Mouse (Mus musculus): ENCODE results near the gene Ifnb1. TPM values are rescaled to one million over a fixed set of nuclear protein-coding genes. Genes with fewer than 3 reads are reported as not detected.
"Not testable (repeated sequence)": the region's sequence is repeated elsewhere in the genome, so short reads cannot be mapped to it uniquely, and the experiment has no call there.

The Ifnb1 gene
- polyA plus RNA-seq (2015; fragmentation: Nextera tagmentation; extraction: Ambion mirVana): not detected in 2 replicates

DNA sequence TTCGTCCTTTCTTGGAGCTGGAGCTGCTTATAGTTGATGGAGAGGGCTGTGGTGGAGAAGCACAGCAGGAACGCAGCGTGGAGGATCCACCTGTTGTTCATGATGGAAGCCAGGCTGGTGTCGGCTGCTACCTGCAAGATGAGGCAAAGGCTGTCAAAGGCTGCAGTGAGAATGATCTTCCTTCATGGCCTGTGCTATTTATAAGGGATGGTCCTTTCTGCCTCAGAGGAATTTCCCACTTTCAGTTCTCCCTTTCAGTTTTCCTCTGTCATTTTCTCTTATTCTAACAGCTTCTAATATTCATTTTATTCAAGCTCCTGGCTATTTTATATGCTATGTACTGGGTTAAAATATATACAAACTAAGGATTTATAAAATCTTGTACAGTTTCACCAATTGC, at the start of gene Ifnb1:
Gene Ifnb1 (minus strand): TSS at position 101 of the 400 bp plus-strand sequence.
- Histone ChIP-seq H3K4me2 (ENCODE audit: low read depth, low read length) (no peak within 1 kb of the TSS), H3K9me3 (replicated peaks; ENCODE audit: control insufficient read depth, low read length) (no peaks in the 10 kb centered on the region), H3K4me3 (replicated peaks; ENCODE audit: low read length) (no peak within 1 kb of the TSS), H3K9ac (ENCODE audit: low read length) (no peak within 1 kb of the TSS), H3K27ac (ENCODE audit: low read length) (no peak within 1 kb of the TSS), H3K36me3 (ENCODE audit: control insufficient read depth, insufficient read depth, low read length) (no peaks in the 10 kb centered on the region), H3K27me3 (ENCODE audit: control insufficient read depth, insufficient read depth, low read length) (no peaks in the 10 kb centered on the region), H3K4me1 (ENCODE audit: control insufficient read depth, insufficient read depth, low read length) (no peaks in the 10 kb centered on the region)
- WGBS: 77% methylated on average over 4 of the region's 4 CpGs
- no peak for ATAC-seq (ENCODE audit: insufficient read depth, low FRiP score)

DNA sequence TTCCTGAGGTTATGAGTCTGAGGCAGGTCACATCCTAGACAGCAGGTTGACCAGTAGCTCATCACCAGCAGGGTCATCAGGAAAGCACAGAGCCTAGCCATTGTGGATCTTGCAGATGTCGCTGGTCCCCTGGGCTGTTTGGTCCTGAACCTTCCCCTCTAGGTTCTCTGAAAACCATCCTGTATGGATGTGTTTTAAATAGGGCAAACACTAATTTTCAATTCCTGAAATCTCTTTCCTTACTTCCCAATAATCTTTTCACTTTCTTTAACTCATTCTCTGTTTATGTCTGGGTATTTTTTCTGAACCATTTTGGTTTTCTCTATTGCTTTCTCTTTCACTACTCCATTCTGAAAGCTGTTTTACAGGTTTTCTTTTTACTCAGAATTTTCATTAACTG, 49.1 kb upstream of the Ifnb1 start, which contains the start of gene Ifna14:
Gene Ifna14 (minus strand): TSS at position 101 of the 400 bp plus-strand sequence.
- ATAC-seq (ENCODE audit: insufficient read depth, low FRiP score): no peak
- no peaks in the 10 kb centered on the region for H3K27me3 ChIP-seq (ENCODE audit: control insufficient read depth, insufficient read depth, low read length)
- H3K9ac ChIP-seq (ENCODE audit: low read length): no peak within 1 kb of the TSS
- 83% methylated on average over 1 of the region's 1 CpGs for WGBS
- no peaks in the 10 kb centered on the region for H3K4me1 ChIP-seq (ENCODE audit: control insufficient read depth, insufficient read depth, low read length)
- H3K9me3 ChIP-seq (replicated peaks; ENCODE audit: control insufficient read depth, low read length): no peaks in the 10 kb centered on the region
- no peak within 1 kb of the TSS for H3K4me3 ChIP-seq (replicated peaks; ENCODE audit: low read length)
- no peaks in the 10 kb centered on the region for H3K36me3 ChIP-seq (ENCODE audit: control insufficient read depth, insufficient read depth, low read length)
- H3K4me2 ChIP-seq (ENCODE audit: low read depth, low read length): no peak within 1 kb of the TSS
- no peak within 1 kb of the TSS for H3K27ac ChIP-seq (ENCODE audit: low read length)

DNA sequence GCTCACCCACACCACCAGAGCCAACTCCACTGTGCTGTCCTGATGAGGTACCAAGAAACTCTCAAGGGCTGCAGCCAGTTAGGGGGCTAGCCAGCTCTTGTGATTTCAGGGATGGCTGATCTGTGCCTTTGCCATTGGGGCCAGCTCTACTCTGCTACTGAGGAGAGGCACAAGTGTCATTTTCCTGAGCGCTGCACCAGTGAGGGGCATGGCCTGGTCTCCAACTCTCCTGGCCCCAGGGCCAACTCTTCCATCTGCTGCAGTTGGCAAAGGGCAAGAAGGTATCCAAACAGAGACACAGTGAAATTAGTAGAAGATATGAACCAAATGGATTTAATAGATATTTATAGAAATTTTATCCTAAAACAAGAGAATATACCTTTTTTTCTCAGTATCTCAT, 39.2 kb upstream of the Ifnb1 start:
- 96% methylated on average over 1 of the region's 1 CpGs for WGBS
- Histone ChIP-seq H3K9ac (ENCODE audit: low read length) (no peak overlapping the region), H3K4me2 (ENCODE audit: low read depth, low read length) (no peak overlapping the region), H3K27ac (ENCODE audit: low read length) (no peak overlapping the region), H3K9me3 (replicated peaks; ENCODE audit: control insufficient read depth, low read length) (no peaks in the 10 kb centered on the region), H3K36me3 (ENCODE audit: control insufficient read depth, insufficient read depth, low read length) (no peaks in the 10 kb centered on the region), H3K4me1 (ENCODE audit: control insufficient read depth, insufficient read depth, low read length) (no peaks in the 10 kb centered on the region), H3K4me3 (replicated peaks; ENCODE audit: low read length) (no peak overlapping the region), H3K27me3 (ENCODE audit: control insufficient read depth, insufficient read depth, low read length) (no peaks in the 10 kb centered on the region)
- no peak for ATAC-seq (ENCODE audit: insufficient read depth, low FRiP score)

DNA sequence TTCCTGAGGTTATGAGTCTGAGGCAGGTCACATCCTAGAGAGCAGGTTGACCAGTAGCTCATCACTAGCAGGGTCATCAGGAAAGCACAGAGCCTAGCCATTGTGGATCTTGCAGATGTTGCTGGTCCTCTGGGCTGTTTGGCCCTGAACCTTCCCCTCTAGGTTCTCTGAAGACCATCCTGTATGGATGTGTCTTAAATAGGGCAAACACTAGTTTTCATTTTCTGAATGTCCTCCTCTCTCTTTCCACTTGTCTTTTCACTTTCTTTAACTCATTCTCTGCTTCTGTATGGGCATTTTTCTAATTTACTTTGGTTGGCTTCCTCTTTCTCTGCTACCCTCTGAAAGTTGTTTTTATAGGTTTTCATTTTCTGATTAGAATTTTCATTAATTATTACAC, 35.6 kb upstream of the Ifnb1 start, which contains the start of gene Ifna15:
Gene Ifna15 (minus strand): TSS at position 101 of the 400 bp plus-strand sequence.
- not testable (repeated sequence) for H3K4me3 ChIP-seq (replicated peaks; ENCODE audit: low read length); H3K4me1 ChIP-seq (ENCODE audit: control insufficient read depth, insufficient read depth, low read length); H3K27me3 ChIP-seq (ENCODE audit: control insufficient read depth, insufficient read depth, low read length); H3K9me3 ChIP-seq (replicated peaks; ENCODE audit: control insufficient read depth, low read length); H3K9ac ChIP-seq (ENCODE audit: low read length); ATAC-seq (ENCODE audit: insufficient read depth, low FRiP score); H3K36me3 ChIP-seq (ENCODE audit: control insufficient read depth, insufficient read depth, low read length); H3K4me2 ChIP-seq (ENCODE audit: low read depth, low read length); H3K27ac ChIP-seq (ENCODE audit: low read length)

DNA sequence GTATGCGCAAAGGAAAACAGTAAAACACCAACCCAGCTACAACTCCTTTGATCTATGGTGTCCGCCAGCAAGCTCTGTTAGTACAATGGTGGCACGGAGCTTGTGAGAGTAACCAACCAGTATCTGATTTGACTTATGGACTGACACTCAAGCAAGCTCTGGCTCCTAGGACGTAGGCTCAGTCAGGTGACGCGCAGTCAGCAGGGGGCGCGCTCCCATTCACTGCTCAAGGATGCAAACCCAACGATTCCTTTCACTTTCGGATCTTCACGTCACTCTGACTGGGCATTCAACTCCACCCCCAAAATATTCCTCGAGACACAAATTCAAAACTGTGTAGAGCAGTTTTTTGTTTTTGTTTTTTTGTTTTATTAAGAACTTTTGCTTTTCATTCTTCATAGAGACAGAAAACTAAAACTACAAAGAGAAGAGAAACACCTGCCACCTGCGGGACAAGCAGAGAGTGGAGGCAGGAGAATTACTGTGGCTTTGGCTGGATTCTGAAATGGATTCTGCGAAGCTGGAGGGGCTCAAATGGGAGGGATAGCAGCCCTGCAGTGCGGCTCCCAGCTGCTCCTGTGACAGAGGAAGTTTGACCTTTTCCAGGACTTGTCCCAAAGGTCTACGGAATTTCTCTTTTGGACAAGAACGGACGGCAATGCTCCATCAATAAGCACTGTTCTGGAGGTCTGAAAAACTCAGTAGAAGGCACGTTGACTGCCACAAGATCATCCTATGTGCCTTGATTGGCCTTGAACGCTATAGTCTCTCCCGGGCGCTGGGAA, 27.8 kb upstream of the Ifnb1 start:
- Histone ChIP-seq H3K27ac (ENCODE audit: low read length) (no peak overlapping the region), H3K9ac (ENCODE audit: low read length) (peak overlapping the region; percentile 59), H3K27me3 (ENCODE audit: control insufficient read depth, insufficient read depth, low read length) (no peaks in the 10 kb centered on the region), H3K4me3 (replicated peaks; ENCODE audit: low read length) (peak overlapping the region; percentile 46), H3K9me3 (replicated peaks; ENCODE audit: control insufficient read depth, low read length) (no peaks in the 10 kb centered on the region), H3K4me1 (ENCODE audit: control insufficient read depth, insufficient read depth, low read length) (peaks cover 4% of the 10 kb centered on the region), H3K36me3 (ENCODE audit: control insufficient read depth, insufficient read depth, low read length) (no peaks in the 10 kb centered on the region), H3K4me2 (ENCODE audit: low read depth, low read length) (peak overlapping the region; percentile 77)
- 26% methylated on average over 22 of the region's 22 CpGs for WGBS
- ATAC-seq (ENCODE audit: insufficient read depth, low FRiP score): peak; percentile 72

DNA sequence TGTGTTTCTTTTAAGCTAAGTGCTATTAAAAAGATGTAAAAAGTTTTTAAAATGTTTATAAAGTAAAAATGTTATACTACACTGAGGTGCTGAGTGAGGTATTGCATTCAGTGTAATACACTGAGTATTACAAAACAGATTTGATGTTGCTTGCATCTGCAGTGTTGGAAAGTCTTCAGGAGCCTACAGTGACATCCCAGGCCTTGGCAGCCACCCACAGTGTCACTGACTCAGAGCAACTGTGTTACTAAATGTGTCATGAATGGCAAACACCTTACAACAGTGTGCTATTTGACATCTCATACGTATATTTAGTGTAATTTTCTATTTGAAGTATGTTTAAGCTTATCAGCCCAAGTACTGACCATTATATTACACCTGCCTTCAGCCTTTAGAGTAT, 25.4 kb upstream of the Ifnb1 start:
- Histone ChIP-seq H3K9me3 (replicated peaks; ENCODE audit: control insufficient read depth, low read length) (no peaks in the 10 kb centered on the region), H3K27ac (ENCODE audit: low read length) (no peak overlapping the region), H3K4me3 (replicated peaks; ENCODE audit: low read length) (no peak overlapping the region), H3K9ac (ENCODE audit: low read length) (no peak overlapping the region), H3K36me3 (ENCODE audit: control insufficient read depth, insufficient read depth, low read length) (no peaks in the 10 kb centered on the region), H3K4me2 (ENCODE audit: low read depth, low read length) (no peak overlapping the region), H3K4me1 (ENCODE audit: control insufficient read depth, insufficient read depth, low read length) (peaks cover 4% of the 10 kb centered on the region), H3K27me3 (ENCODE audit: control insufficient read depth, insufficient read depth, low read length) (no peaks in the 10 kb centered on the region)
- ATAC-seq (ENCODE audit: insufficient read depth, low FRiP score): no peak
- 64% methylated on average over 1 of the region's 1 CpGs for WGBS

DNA sequence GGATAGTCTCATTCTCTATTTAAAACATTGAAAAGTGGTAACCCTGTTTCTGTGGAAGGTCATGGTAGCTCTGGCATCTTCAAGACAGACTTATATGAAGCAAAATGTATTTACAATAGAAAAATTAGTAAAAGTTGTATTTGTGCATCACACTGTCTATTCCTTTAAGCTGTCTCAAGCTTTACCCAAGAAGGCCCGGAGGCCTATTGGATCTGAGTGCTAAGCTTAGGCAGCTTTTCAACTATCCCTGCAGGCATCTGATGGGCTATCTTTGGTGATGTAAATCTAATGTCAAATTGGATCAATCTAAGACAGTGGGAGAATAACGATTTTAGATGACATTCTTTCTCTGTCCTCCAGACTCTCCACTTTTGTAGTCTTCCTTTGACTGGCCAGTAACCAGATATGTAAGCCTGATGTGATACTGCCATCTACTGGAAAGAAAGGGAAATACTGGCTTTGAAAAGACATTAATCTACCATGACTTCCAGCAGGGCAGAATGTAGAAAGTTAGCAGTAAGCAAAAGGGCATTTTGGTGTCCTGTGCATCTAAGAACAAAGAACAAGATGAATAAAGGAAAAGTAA, 21.2 kb upstream of the Ifnb1 start:
- Histone ChIP-seq H3K9ac (ENCODE audit: low read length) (no peak overlapping the region), H3K27me3 (ENCODE audit: control insufficient read depth, insufficient read depth, low read length) (no peaks in the 10 kb centered on the region), H3K27ac (ENCODE audit: low read length) (no peak overlapping the region), H3K4me2 (ENCODE audit: low read depth, low read length) (no peak overlapping the region), H3K4me1 (ENCODE audit: control insufficient read depth, insufficient read depth, low read length) (no peaks in the 10 kb centered on the region), H3K36me3 (ENCODE audit: control insufficient read depth, insufficient read depth, low read length) (no peaks in the 10 kb centered on the region), H3K9me3 (replicated peaks; ENCODE audit: control insufficient read depth, low read length) (no peaks in the 10 kb centered on the region), H3K4me3 (replicated peaks; ENCODE audit: low read length) (no peak overlapping the region)
- 47% methylated on average over 2 of the region's 2 CpGs for WGBS
- no peak for ATAC-seq (ENCODE audit: insufficient read depth, low FRiP score)

DNA sequence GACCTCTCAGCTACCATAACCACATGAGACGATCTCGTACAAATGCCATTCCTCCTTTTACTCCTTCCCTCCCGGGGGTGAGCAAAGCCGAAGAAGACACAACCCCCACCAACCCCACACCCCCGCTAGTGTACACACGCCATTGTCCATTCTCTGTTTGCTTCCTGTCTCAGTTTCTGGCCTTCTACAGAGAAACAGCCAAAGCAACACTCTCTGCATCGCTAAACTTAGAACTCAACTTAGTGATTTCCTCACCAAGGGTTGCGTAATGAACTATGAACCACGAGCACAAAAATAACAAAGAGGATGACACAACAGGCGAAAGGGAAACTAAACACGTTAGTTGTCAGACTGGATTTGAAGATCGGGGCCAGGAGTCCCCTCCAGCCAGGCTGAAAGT, 14.8 kb upstream of the Ifnb1 start:
- peak overlapping the region; percentile 22 for H3K4me2 ChIP-seq (ENCODE audit: low read depth, low read length)
- ATAC-seq (ENCODE audit: insufficient read depth, low FRiP score): no peak

DNA sequence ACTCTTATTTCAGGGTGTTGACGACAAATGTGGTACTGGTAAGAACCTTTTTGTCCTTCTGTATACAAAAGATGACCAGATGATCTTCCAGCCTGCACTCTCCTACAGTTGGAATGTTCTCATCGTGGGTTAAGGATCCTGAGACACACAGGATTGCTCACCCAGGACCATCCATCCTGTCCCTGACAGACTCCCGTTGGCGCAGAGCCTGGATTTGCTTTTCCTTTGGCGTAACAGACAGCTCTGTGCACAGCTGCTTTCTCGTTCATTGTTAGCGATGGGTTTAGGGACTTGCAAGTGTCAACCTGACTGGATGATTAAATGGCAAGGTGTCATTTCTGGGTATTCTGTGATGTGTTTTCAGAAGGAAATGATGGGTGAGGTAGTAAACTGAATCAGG, 14.1 kb upstream of the Ifnb1 start:
- Histone ChIP-seq H3K9ac (ENCODE audit: low read length) (no peak overlapping the region), H3K27ac (ENCODE audit: low read length) (0 out of 2 replicates have a peak overlapping the region, but pooled peaks have one; percentile 43), H3K27me3 (ENCODE audit: control insufficient read depth, insufficient read depth, low read length) (no peaks in the 10 kb centered on the region), H3K4me3 (replicated peaks; ENCODE audit: low read length) (no peak overlapping the region), H3K9me3 (replicated peaks; ENCODE audit: control insufficient read depth, low read length) (no peaks in the 10 kb centered on the region), H3K4me2 (ENCODE audit: low read depth, low read length) (no peak overlapping the region), H3K4me1 (ENCODE audit: control insufficient read depth, insufficient read depth, low read length) (0 out of 2 replicates have a peak, but pooled peaks cover 4% of the 10 kb centered on the region), H3K36me3 (ENCODE audit: control insufficient read depth, insufficient read depth, low read length) (no peaks in the 10 kb centered on the region)
- ATAC-seq (ENCODE audit: insufficient read depth, low FRiP score): peak; percentile 37; the same call in 1 of the 2 replicates
- WGBS: 35% methylated on average over 7 of the region's 7 CpGs

More for the DNA sequence above, 14.8 kb upstream of the Ifnb1 start:
- H3K27me3 ChIP-seq (ENCODE audit: control insufficient read depth, insufficient read depth, low read length): no peaks in the 10 kb centered on the region
- H3K27ac ChIP-seq (ENCODE audit: low read length): peak overlapping the region; percentile 43; the same call in 1 of the 2 replicates
- 0 out of 2 replicates have a peak, but pooled peaks cover 4% of the 10 kb centered on the region for H3K4me1 ChIP-seq (ENCODE audit: control insufficient read depth, insufficient read depth, low read length)
- no peaks in the 10 kb centered on the region for H3K9me3 ChIP-seq (replicated peaks; ENCODE audit: control insufficient read depth, low read length)
- H3K9ac ChIP-seq (ENCODE audit: low read length): no peak overlapping the region
- 49% methylated on average over 12 of the region's 12 CpGs for WGBS
- no peak overlapping the region for H3K4me3 ChIP-seq (replicated peaks; ENCODE audit: low read length)
- H3K36me3 ChIP-seq (ENCODE audit: control insufficient read depth, insufficient read depth, low read length): no peaks in the 10 kb centered on the region
